Mouse (Mus musculus) c-Kit-negative CD71-positive TER-119-positive erythroid progenitor cells, embryonic 14.5 days (primary cell): Measurements from ENCODE around the gene Manf.

Experiments used
- DNase-seq: peaks from one replicate; pipeline ENCODE4 v3.0.0-alpha.2; 2013; ENCODE audit warnings: low read depth, low spot score

Gene Manf

DNA sequence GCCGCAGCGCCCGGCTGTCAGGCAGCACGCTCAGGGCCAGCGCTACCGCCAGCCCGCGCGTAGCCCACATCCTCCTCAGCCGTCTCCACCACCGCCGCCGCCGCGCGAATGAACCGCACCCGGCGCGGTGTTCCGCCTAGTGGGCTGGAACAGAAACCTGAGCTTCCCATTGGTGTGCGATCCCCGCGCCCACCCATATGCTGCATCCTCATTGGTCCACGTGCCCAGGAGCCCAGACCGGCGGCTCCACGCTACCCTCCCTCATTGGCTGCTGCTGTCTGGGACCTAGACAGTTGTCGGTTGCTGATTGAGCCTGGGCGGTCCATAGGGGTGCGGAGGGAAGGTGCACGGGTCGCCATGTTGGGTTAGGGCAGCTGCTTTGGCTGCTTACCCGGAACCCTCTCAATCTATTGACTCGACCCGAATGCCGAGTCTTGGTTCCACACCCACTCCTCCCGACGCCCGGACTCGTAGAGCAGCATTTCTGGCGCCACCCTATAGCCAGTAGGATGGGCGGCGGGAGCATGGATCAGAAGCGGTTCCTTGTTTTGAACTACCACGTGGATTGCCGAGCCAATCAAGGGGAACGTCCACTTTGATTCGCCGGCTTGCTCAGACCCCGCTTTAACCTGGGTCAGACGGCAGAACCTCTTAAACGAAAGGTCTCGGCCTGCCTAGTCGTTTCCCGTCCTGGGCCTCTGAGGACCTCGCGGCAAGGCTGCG is at the start of gene Manf:
Gene Manf, minus strand, starts transcription at position 151 of the 723 bp plus-strand sequence.
- DNase-seq = peak; percentile 97

DNA sequence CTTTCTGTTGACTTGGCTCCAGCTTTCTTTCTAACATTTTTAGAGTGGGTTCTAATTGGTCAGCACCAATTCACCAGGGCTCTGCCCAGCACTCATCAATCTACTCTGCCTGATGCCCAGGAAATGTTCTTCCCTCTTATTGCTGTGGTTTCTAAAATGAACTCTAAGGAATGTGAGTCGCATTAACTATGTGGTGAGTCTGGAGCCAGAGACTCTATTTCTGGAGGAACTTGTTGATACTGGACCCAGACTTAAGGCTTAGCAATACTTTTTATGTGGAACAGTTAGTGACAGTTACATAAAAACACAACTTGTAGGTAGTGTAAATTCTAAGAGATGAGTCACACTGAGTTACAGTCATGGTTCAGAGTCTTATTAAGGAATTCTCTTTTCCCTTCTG is 43.2 kb upstream of the Manf start:
- DNase-seq = no peak

DNA sequence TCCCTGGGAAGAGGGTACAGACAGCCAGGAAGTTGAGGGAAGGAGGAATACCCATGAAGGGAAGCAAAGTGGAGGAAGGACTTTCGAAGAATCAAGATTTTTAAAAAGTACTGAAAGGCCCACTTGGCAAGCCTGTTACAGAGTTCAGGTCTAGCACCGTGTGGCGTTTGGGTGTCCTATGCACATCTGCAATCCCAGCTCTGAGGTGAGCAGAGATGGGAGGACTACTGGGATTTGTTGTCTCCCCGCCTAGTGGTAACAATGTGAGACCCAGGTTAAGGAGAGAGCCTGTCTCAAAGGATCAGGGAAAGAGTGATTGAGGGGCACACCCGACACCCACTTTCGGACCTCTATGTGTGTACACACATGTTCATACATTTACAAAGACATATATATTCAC is 23.1 kb upstream of the Manf start:
- DNase-seq = no peak

DNA sequence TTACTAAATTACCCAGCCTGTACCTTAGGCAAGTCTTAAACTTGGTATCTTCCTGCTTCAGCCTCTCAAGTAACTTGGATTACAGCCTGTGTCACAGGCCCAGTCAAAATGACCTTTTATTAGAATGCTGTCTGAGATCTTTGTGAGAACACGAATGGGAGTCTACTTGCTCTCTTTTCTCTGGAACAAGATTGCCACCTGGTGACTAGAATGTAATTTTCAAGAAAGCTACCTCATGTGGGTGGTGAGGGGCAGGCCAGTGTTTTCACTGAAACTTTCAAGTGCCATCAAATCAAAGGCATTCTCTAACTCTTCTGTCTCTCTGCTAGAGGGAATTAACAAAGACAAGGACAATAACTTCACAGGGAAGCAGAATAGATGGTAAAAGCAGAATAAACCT is 22.0 kb upstream of the Manf start:
- no peak for DNase-seq

DNA sequence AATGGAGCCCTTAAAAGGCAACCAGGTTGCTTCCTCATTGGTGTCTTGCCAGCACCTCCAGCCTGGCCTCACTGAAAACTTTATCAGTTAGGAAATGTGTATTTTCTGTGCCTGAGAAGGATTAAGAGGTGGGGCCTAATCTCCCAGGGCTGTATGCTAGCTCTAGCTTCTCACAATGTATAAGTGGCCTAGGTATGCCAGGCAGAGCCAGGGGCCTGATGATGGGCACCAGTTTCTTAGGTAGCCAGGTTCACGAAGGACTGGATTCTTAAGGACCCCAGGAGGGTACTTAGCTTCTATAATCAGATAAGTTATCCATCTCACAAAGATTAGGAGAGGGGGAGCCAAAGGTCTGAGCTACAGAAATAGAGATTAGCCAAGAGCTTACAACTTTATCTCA is 19.8 kb upstream of the Manf start:
- DNase-seq = no peak

DNA sequence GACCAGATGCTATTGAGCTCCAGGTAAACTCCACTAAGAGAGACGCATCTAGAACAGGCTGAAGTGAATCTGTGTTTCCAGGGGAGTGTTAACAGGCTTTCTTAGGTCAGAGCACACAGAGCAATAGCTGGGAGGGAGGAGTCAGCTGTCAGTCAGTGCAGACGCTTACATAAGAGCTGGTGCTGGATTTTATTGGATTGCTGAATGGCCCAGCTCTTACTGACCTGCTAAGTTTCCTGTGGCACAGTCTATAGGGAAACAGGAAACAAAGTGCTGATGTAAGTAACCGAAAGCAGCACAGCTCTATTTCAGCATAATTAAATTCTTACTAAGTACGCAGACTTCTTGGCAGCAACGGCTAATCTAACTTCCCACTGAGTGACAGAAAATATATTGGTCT is 16.9 kb upstream of the Manf start:
- no peak for DNase-seq

DNA sequence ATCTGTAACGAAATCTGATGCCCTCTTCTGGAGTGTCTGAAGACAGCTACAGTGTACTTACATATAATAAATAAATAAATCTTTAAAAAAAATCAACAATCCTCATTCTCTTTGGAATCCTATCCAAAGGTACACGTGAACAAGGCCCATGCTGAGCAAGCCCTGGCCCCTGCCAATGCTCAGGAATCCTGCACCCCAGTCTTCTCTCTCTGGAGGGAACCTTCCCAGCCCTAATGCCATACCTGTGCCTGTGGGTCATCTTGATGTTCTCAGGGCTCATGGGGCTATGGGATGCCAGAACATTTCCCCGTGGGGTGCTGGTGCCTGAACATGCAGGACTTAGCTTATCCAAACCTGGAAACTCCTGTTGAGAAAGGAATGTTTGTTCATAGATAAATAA is 16.4 kb upstream of the Manf start:
- DNase-seq = no peak

DNA sequence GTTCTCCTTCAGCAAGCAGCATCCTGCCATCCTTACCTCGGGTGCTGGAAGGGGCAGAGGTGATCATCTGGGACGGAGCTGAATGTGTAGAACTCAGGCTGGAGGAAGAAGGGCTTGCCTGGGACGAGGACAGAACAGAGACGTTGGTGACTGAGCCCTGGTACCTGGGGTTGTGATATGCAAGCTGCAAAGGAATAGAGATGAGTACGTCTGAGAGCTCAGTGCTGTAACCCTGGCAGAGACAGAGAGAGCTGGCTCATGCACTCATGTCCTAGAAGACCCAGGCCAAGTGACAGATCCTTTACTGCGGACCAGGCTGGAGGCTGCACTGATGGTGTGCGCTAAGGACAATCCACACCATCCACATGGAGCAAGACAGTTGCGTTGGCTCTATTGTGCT is 14.8 kb upstream of the Manf start:
- DNase-seq = no peak

DNA sequence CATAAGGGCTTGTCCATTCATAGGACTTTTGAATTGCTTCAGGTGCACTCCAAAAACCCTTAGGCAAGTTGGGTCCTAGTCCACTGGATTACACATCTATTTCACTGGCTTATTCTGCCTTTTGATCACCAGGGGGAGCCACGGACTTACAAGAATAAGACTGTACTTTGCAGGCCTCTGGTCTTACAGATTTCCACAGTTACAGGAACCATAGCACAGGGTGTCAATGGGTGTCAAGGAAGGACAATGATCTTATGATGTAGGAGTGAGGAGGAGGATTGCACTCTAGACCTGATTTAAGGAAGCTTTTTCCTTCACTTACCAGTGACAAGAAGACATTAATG is 12.0 kb upstream of the Manf start:
- no peak for DNase-seq

DNA sequence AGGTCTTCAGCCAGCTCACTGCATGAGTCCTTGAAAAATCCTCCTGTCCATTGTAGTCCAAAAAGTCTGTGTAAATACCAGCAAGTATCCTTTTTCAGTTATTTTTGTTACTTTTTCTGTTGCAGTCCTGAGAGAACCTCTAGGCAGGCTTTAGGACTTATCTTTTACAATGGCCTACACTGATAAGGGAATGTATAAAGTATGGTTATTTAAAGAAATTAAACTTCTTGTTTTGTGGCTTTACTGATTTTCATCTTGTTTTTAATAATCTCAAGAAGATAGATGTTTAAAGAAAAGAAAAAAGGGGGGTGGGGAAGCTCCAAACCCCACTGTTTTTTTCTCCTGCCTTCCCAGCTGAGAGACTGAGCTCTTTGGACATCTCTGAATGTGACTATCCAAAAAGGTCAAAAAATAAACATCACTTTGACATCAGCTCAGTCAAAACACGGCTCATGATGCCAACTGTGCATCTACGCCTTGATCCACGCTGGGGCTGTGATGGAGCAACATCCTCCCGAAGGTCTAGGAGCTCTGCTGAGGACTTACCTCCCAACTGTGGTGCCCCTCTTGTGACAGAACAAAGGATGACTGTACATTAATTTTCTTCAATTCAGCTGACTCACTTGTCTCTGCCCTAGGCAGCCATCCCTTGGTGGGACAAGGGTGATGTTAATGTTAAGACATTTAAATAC is 11.5 kb upstream of the Manf start:
- no peak for DNase-seq

DNA sequence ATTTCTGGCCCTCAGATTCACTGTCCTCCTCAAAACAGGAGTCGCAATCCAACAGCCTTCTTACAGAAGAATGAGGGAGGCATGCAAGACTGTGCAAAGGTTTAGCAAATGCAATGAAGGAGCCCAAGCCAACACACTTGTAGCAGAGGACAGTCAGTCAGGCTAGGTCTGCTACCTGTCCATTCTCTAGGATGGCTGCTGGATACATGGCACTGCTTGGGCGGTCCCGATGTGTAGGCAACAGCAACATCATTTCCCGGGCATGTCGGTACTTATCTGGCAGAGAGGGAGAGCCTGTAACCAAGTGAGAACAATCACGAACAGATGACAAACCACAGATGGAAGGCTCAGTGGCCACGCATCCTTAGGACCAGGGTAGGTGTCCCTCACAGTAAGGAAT is 9.8 kb upstream of the Manf start:
- no peak for DNase-seq

DNA sequence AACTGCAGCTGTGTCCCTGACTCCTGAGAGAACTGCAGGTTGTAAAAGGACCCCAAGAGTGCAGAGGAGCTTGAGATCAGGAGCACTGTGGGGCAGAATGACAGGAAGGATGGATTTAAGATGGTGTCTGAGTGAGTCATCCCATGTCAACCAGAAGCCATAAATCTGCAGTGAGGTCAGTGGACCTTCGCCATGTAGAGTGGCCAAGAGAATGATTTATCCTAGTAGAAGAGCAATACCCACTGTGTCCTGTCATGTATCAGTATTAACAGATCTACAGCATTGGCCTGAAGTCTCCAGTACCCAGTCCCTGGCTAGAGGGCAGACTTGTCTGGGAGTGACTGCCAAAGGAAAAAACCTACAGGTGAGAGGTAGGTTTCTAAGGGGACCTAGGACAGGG is 7.1 kb upstream of the Manf start:
- no peak for DNase-seq

DNA sequence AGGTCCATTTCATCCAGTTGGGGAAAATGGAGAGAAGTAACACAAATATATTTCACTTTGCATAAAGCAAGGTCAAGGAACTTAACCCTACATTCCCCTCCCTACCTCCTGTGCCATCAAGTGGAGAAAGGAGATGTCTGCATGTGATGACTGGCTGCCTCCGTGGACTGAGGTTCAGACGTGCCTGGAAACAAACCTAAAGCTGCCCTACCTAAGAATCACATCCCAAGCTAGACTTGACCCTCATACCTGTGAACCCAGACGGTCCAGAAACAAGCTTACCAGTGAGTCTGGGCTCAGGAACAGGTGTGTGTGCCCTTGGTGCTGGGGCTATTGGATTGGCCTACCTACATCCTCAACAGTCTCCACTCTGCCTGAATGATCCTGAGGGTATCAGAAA is 1.5 kb upstream of the Manf start:
- DNase-seq = no peak

DNA sequence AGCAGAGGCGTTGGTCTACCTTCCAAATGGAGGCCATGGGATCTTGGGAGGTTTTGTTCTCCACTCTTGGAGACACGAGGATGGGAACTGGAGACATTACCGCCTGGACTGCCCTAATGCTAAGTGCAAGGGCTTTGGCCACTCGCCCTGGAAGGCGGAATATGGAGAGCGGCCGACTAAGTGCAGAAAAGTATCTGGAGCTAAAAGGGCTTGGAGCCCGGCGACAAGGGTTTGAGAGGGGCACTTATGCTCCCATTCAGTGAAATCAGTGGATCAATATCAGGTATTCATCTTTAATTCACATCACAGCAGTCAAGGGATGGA is 735 bp upstream of the Manf start:
- no peak for DNase-seq

DNA sequence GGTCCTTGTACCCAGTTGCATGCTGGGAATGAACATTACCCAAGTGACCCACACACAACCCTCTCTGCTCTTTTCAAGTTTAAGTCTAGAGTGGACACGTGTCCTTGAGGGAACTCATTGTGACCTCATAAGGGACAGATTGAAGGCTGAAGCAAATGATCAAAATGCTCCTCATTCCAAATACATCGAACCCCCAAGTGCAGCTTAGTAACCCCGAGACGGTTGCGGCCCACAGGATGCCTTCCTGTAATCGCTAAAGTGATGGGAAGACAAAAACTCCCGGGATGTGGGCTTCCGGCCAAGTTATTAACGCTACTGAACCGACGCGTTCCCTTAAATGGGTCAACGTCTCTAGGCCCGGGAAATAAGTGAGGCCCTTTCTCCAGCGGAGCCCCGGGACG is 438 bp downstream of the Manf start:
- no peak for DNase-seq

DNA sequence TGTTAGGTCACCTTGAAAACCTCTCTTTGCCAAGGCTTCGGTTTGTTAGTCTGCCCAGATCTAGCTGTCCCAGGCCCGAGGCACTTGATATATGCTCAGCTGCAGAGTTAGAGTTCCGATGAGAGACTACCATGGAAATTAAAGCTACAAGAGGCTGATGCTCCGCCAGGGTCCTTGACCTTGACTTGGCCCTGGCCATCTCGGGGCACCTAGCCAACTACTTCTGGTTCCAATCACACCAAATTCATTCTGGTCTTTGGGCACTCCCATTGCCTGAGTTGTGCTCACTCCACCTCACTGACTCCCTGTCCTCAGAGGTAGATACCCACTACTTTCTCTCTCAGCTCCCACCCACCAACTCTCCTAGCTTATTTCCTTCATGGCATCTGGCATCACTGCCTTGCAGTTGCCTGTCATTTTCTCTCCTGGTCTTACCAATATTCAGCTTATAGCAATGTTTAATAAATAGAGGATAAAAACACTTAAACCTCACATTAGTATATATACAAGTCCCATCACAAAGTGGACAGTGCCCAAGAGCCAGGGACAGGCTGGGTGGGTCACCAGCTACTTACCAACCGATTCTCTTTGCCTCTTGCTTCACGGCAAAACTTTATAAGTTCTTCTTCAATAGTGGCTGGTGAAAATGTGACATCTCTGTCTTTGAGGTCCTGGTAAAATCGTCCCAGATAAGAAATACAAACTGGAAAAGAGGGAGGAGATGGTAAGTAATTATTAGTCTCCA is 1.1 kb downstream of the Manf start:
- DNase-seq = no peak

DNA sequence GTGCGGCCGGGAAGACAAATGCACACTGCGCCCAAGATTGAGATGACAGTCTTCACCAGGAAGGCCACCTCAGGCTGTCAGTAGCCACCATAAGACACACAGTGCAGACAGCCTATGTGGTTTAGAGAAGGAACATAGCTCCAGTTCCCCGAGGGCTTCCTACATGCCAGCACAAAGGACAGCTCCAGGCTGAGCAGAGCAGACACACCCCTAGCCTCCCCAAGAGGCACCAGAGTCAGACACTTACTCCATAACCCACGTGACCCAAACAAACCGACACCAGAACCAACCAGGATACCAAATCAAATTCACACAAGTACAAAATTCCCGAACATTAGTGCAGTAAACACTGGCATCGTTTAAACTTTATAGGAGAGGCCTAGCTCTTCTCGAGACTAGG is 2.5 kb downstream of the Manf start:
- no peak for DNase-seq

DNA sequence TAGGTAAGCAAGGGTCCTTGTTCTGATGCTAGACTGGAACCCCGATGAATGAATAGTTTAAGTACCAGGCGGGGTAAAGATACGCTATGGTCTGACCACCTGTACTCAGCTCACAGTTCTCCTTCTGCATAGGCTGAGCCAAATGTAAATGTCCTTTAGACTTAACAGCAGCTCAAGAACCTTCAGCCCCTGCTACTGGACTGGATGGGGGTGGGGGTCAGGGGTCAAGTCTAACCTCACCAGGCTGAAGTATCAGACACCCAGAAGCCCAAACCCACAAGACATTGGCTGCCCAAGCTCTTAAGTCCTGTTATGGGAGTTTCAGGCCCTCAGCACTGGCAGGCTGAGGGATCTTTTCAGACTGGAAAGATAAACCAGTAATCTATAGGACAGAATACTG is 3.4 kb downstream of the Manf start:
- no peak for DNase-seq

DNA sequence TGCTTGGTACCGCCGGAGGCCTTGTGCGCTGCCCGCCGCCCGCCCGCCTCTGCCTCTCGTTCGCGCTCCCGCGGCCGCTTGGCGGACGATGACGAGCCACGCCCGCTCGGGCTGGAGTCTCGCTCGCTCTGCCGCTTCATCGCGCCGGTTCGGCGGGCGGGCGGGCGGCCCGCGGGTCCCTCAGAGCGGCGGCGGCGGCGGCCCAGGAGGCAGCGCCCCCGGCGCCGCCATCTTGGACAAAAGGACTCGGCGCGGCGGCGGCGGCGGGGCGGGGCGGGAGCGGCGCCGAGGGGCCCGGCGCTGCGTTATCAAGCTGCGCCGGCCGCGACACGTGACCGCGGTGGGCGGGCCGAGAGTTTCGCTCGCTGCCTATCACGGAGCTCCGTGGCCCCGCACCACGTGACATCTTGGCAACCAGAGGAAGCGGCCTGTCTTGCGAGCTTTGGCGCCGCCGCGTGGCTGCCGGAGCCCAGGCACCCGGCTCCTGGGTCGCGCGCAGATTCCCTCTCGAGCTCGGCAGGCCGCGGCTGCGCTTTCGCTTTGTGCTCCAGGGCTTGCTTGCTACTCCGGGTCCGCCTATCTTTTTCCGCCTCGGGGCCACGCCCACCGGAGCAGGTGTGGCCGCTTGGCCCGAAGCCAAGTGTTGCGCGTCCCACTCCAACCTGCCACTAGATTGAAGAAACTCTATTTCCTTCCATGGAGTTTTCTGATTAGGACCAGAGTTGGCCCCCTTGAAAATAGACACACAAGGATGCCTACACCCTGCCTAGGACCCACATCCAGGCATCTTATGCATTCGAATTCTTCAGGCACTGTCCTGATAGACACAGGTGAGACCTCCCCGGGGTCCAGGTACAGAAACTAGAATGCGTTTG is 4.7 kb downstream of the Manf start, which contains the start of gene Rbm15b:
Gene Rbm15b, minus strand, starts transcription at position 601 of the 875 bp plus-strand sequence.
- peak; percentile 98 for DNase-seq

DNA sequence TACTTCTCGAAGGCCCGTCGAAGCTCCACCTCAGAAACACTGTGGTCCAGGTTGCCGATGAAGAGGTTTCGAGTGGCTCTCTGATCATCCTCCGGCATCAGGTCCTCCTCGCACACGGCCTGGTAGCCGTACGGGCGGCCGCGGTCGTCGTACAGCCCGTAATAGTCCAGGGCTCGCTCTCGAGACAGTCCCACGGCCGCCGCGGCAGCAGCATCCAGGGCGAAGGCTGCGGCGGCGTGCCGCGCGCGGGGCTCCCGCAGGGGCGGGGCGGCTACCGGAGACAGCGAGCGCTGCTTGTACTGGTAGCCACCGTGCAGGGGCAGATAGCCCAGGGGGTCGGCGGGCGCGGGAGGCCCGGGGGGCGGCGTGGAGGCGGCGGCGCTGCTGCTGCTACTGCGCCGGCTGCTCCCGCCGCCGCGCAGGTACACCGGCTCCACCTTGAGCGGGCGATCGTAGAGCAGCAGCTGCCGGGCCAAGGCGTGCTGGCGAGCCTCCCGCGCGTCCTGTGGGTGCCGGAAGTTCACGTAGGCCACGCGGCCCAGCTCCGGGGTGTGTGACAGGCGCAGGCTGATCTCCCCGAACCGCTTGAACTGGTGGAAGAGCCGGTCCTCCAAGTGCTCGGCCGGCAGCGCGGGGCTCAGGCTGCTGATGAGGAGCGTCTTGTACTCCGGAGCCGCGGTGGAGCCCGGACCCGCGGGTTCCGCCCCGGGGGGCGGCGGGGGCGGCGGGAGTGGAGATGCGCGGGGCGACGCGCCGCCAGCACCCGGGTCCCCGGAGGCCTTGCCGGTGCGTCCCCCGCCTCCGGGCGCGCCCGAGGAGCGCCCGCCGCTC is 5.7 kb downstream of the Manf start:
- DNase-seq = peak; percentile 41
